Mouse (Mus musculus): ENCODE results near the gene Gabrg3.

Gabrg3 gene

GRCm38 (mm10) chr7:56729225-56729624, 657.8 kb downstream of the Gabrg3 start:
- no peak for DNase-seq (ENCODE audit: low spot score in 2 of 2)

Data from urinary bladder, postnatal 36 days (tissue).